Mouse (Mus musculus): ENCODE measurements around the gene Megf8.
A peak's percentile ranks its signal among the peaks of the same experiment; 100 is the strongest.
"Not testable (repeated sequence)": the region's sequence is repeated elsewhere in the genome, so short reads cannot be mapped to it uniquely, and the experiment has no call there.

The Megf8 gene

DNA sequence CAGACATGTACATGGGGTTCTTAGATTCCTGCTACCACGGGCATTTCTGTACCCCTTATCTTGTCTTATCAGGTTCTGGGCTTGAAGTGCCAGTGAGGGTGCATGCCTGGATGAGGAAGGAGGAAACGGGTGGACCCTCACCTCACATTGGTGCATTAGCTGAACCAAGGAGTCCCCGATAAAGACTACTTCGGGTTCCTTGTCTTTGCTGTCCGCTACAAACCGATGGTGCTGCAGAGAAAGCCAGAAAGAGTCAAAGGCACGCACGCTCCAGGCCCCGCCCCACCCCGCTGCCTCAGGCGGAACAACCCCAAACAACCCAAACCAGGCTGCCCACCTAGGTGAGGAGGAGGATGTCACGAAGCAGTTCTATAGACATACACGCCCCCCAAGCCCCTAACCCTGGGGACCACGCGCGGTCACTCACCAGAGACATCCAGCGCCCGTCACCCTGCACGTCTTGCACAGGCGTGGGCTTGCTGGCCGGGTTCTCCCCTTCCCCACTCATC, 20.0 kb upstream of the Megf8 start:
- DNase-seq (ENCODE audit: low spot score in 2 of 2), result no peak

DNA sequence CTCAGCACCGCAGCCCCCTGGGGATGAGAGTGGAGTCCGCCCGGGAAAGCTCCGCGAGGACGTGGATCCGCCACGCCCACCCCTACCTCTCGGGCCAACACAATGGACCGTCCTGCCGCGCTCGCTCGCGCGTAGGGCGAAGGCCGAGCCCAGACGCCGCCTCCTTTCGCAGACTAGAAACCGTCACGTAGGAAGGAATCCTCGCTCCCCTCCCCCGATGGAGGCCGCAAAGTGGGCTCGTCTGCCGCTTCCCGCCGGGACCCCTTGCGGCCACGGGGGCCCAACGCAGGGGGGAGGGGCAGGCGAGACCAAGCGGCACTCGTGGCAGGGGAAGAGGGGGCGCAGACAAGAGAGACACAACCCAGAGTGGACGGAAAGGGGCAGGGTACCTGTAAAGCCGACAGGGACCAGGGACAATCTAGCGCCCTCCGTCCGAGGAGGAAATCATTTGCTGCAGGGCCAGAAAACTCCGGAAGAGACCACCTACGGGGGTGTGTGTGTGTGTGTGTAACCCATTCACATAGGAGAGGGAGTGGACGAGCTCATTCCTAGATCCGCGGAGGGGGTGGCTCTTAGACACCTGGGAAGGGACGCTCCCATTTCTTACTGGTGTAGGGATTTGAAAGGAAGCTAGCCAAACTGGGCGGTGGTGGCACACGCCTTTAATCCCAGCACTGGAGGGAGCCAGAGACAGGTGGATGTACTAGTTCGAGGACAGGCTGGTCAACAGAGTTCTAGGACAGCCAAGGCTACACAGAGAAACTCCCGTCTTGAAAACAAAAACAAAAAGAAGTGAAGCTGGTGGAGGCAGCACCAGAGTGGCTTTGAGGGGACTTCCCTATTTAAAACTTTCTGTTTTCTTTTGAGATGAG, 19.3 kb upstream of the Megf8 start, which contains the start of gene Pafah1b3:
Pafah1b3 (minus strand) TSS at position 533 of the 872 bp plus-strand sequence.
- DNase-seq (ENCODE audit: low spot score in 2 of 2), result peak; percentile 68 to 81

DNA sequence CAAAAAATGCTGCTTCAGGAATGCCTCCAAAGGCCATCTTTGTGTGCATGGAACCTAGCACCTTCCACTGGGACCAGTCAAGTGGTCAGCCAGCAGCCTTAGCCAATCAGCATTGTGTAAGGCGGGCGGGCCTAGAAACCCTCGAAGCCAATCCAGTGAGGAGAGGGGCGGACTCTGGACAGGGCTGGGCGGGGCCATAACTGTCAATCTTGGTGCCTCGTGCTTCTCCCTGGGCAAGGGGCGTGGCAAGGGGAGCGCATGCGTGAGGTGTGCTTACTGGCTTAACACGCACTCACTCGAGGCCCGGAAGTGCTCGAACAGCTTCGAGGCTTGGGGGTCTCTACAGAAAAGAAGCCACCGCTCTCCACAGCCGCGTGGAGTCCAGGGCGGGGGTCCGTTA, 15.9 kb upstream of the Megf8 start, which contains the start of gene Prr19:
Prr19 (plus strand) TSS at position 349 of the 400 bp plus-strand sequence.
- no peak for DNase-seq (ENCODE audit: low spot score in 2 of 2)

DNA sequence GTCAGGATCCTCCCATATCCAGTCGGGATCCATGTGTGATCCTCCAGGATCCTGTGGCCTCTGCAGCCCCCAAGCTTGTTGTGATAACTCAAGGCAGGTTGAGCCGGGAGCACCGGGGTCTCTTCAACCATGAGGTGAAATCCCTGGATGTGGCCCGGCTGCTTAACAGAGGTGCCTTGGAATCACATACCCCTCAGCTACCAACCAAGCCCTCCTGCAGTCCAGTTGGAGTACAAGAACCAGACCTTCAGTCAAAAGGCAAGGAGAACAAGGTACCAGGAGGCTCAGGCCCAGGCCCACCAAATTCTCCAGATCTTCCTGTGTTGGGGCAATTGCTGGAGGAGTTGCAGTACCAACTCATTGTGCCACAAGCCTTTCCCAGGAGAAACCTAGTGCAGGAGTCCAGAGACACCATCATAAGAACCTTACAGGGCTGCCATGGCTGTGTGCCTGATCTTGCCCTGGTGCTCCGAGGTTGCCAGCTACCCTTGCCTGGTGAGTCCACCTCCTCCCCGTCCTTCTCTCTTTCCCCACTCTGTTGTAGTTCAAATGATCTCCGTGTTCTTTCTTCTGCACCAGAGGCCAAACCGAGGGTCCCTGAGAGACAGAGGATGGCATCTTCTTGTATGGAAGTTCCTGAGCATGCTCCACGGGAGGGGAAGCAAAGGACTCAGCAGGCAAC, 13.8 kb upstream of the Megf8 start:
- no peak for DNase-seq (ENCODE audit: low spot score in 2 of 2)

DNA sequence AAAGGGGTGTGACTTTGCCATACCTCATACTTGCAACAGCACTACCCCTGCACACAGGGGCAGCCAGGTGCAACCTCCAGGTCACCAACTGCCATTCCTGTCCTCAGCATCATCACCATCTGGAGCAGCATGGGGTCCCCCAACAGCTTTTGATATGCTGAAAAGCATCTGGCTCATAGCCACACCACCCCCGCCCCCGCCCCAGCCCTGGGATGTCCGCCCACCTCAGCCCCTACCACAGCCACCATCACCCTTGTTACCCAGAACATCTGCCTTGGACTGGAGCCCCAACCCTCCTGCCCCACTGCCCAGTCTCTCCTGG, 13.3 kb upstream of the Megf8 start:
- no peak for DNase-seq (ENCODE audit: low spot score in 2 of 2)

DNA sequence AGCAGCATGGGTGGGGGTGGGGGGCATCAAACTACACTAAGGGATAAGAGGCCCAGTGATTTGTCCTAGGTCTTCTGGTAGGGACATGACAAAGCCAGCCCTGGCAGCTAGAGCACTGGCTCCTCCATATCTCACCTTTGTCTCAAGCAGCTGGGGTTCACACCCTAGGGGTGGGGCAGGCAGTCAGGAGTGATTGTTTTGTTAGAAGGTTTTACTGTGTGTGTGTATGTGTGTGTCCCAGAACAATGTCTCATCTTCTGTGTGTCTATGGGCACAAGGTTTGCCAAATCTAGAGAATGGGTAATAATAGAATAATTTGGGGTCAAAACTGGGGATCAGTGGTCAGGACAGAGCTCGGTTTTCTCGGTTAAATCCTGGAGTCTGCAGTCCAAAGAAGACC, 11.5 kb upstream of the Megf8 start:
- DNase-seq (ENCODE audit: low spot score in 2 of 2), result no peak

DNA sequence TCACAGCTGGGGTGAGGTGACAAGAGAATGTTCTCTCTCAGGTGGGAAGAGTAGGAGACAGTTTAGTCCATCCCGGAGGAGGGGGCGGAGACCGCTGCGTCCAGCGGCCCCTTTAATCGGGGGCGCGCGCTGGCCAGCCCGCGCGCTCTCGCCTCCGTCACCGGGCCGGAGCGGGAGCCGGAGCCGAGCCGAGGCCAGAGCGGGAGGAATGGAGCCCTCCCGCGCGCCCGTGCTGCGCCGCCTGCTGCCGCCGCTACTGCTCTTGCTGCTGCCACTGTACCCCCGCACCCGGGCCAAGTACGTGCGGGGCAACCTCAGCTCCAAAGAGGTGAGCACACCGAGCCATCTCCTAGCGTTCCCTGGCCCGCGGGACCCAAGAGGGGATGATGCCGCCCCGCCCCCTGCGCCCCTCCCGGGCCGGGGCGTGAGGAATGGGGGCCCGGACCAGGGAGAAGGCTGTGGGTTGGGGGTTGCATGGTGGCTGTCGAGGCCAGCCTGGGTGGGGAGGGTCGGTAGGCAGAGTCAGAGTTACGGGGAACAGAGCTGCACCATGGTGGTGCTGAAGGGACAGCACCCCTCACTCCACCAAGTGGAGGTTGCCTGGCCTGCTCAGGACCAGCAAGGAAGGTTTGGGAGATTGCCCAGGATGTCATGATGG, 10.9 kb upstream of the Megf8 start, which contains the start of gene Tmem145:
Tmem145 (plus strand) TSS at position 151 of the 658 bp plus-strand sequence.
- no peak for DNase-seq (ENCODE audit: low spot score in 2 of 2)

DNA sequence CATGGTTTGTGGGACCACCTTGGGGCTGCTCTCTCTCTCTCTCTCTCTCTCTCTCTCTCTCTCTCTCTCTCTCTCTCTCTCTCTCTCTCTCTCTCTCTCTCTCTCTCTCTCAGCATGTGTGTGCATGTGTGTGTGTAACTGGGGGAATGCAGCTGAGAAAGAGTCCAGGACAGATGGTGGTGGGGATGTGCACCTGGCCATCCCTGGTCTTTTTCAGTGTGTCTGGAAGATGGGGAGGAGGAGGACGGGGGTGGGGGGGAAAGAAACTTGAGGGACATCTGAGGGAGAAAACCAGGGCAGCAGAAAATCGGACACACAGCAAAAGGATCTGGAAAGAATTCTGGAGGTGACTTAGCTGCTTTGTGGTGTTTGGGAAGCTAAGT, 10.4 kb upstream of the Megf8 start:
- no peak for DNase-seq (ENCODE audit: low spot score in 2 of 2)

DNA sequence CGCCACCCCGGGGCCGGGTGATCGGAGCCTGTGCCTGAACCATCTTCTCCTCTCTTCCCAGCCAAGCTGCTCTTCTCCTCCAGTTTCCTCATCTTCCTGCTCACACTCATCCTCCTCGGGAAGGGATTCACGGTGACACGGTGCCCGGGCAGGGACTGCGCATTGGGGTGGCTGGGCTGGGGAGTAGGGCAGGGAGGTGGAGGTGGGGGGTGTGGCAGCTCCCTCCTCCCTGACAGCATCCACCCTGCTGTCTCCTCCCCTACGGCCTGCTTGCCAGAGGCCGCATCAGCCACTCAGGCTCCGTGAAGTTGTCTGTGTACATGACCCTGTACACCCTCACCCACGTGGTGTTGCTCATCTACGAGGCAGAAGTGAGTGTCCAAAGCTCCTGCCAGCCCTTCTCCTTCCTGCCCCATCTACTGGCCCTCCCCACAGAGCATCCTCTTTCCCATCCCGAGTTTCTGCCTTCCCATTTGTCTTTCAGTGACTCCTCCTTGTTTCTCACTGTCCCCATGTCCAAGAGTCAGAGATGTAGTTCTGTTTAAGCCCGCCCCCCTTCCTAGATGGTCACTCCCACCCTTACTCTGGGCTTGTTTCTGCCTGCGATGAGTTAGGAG, 8.2 kb upstream of the Megf8 start:
- no peak for DNase-seq (ENCODE audit: low spot score in 2 of 2)

DNA sequence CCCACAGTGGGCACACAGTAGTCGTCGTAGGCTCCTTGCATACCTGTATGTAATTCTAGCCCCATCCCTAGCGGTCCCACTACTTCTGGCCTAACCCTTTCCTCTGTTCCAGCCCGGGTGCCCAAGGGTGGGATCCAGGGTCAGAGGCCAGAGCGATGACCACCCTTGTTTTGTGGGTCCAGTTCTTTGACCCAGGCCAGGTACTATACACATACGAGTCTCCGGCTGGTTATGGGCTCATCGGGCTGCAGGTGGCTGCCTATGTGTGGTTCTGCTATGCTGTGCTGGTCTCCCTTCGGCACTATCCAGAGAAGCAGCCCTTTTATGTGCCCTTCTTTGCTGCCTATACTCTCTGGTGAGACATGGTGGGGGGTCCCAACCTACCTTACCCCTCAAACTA, 7.5 kb upstream of the Megf8 start:
- no peak for DNase-seq (ENCODE audit: low spot score in 2 of 2)

DNA sequence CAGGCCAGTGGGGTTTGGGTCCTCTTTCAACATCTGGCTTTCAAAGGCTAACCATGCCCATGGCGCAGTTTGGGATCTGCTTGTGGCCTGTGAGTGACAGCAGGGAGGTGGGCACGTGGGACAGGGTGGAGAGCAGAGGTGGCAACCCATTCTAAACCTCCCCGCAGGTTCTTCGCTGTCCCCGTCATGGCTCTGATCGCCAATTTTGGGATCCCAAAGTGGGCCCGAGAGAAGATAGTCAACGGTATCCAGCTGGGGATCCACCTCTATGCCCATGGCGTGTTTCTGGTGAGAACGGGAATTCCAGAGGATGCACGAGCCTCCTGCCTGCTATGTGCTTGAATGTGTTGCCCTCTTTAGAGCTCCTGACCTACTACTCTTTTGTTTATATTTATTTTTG, 5.8 kb upstream of the Megf8 start:
- DNase-seq (ENCODE audit: low spot score in 2 of 2), result no peak

DNA sequence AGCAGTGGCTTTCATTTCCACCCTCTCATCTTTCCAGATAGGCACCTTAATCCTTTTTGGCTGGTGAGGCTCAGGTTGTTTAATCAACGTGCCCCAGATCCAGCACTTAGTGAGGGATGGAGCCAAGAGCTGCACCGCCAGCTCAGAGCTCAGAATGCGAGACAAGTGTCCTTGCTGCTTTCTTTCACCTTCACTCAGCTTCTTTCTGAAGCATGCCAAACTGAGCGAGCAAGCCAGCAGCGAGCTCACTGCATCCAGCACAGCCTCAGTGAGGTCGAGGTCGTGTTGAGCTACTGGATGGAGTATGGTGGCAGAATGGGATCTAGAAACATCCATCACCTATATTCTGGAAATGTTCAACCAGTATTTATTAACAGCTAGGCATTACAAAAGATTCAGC, 3.6 kb upstream of the Megf8 start:
- no peak for DNase-seq (ENCODE audit: low spot score in 2 of 2)

DNA sequence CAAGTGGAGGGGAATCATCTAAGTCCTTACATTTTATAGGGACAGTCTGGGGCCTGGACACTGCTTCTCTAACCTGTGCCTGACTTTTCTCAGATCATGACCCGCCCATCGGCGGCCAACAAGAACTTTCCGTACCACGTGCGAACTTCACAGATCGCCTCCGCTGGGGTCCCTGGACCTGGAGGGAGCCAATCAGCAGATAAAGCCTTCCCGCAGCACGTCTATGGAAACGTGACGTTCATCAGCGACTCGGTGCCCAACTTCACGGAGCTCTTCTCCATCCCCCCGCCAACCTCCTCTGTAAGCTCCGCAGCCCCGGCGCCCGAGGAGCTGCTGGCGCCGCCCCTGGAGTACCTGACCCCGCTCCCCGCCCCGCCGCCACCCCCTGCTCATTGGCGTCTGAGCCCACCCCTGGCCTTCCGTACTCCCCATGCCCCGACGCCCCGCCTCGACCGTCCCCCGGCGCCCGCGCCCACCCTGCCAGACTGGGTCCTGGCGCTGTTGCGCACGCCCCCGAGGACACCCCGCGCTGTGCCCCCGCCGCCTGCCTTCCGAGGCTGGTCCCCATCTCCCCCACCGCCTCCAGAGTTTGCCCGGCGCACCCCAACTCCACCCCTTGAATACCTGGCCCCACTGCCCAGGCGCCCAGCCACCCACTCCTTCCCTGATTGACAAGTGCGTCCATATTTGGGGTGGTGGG, 2.2 kb upstream of the Megf8 start:
- DNase-seq (ENCODE audit: low spot score in 2 of 2), result no peak

DNA sequence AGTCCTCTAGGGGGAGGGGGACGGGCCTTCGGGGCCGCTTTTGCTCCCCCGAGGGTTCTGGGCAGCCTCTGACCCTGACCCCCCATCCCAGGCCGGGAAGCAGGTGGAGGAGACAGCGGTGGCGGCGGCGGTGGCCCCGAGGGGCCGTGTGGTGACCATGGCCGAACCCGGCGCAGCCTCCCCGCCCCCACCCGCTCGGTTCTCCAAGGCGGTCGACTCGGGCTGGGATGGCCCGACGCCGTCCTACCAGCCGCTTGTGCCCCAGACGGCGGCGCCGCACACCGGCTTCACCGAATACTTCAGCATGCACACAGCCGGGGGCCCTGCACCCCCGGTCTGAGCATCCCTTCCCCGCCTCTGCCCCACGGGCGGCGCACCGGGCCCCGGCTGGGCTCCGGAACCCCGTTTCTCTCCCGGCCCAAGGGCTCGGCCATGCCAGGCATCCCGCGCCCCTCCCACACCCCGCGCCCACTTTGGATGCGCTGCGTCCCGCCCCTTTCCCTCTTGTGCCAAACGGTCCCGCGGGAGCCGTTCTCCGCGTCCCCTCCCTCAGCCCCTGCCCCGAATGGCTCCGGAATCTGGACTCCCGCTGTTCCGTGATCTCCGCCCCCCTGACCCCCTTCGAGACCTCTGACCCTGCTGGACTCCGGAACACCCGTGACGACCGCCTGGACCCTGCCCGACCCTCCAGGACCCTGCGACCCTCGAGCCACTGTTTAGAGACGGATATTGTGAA, 1.5 kb upstream of the Megf8 start:
- no peak for DNase-seq (ENCODE audit: low spot score in 2 of 2)

DNA sequence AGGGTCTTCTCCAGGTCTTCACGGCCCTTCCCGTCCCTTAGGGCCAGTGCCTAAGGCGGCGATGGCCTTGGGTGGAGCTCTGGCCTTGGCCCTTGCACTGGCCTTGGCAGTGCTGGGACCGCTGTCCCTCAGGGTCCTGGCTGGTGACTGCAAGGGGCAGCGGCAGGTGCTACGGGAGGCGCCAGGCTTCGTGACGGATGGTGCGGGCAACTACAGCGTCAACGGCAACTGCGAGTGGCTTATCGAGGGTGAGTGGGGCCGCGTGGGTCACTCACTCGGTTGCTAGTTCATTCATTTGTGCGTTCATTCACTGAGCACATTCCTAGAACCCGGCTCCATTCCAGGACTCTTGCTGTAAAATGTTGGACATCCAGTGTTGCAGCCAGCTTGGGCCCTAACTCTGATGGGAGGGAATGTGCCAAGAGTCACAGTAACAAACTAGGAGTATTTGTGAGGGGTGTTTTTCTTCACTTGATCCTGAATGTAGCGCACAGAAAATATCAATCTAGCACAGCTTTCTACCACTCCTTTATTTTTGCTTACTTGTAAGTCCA, 559 bp downstream of the Megf8 start:
- DNase-seq (ENCODE audit: low spot score in 2 of 2), result no peak

DNA sequence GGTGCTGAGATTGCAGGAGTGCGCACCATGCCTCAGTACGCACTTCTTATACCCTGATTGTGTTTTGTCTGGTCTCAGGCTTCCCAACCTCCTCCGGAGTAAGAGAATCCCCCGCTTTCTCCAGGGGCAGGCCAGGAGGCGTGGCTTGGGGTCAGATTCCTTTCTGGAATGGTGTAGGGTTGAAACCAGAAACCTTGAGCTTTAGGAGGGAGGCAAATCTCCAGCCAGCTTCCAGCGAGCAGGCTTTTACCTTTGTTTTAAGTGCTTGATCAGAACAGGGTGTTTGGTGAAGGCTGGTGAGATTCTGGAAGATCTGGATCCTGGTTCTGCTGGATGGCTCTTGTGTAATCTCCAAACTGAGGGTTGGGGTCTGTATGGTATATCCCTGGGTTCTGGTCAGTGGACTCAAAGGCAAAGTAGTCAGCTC, 5.1 kb downstream of the Megf8 start:
- peak in 1 of 2 experiments; percentile 47 for DNase-seq (ENCODE audit: low spot score in 2 of 2)

DNA sequence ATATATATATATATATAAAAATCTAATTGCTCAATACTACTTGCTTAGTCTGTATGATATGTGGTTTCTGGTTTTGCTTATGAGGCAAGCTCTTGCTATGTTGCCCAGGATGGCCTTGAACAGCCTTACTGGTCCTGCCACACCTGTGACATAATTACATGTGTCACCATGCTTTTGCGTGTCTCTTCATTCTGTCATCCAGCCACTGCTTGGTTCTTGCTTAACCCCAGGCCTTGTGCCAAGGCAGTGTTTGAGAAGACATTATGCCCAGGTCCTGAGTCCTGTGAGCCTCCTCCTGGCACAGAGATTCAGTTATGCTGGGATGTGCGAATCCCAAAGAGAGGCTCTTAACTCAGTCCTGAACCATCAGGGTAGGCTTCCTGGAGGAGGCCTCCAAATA, 6.3 kb downstream of the Megf8 start:
- no peak for DNase-seq (ENCODE audit: low spot score in 2 of 2)

DNA sequence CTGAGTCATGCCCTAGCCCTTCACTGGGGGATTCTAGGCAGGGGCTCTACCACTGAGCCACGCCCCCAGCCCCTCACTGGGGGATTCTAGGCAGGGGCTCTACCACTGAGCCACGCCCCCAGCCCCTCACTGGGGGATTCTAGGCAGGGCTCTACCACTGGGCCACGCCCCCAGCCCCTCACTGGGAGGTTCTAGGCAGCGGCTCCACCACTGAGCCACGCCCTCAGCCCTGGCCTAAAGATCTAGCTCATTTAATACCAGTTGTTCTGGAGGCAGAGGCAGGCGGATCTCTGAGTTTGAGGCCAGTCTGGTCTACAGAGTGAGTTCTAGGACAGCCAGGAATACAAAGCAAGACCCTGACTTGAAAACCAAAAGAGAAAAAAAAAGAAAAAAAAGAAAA, 8.5 kb downstream of the Megf8 start:
- DNase-seq (ENCODE audit: low spot score in 2 of 2), result not testable (repeated sequence)

DNA sequence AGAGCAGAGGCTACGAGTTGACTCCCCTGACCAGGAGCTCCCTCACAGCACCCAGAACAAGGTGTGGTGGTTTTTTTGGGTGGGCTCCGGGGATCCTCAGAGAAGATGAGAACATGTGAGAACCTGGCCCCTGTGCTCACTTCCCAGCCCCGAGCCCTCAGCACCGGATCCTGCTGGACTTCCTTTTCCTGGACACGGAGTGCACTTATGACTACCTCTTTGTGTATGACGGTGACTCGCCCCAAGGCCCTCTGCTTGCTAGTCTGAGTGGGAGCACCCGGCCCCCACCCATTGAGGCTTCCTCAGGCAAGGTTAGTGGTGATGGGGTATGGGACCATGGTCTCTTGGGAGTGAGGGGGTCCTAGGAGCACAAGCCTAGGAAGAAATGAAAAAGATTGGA, 9.3 kb downstream of the Megf8 start:
- DNase-seq (ENCODE audit: low spot score in 2 of 2), result no peak

DNA sequence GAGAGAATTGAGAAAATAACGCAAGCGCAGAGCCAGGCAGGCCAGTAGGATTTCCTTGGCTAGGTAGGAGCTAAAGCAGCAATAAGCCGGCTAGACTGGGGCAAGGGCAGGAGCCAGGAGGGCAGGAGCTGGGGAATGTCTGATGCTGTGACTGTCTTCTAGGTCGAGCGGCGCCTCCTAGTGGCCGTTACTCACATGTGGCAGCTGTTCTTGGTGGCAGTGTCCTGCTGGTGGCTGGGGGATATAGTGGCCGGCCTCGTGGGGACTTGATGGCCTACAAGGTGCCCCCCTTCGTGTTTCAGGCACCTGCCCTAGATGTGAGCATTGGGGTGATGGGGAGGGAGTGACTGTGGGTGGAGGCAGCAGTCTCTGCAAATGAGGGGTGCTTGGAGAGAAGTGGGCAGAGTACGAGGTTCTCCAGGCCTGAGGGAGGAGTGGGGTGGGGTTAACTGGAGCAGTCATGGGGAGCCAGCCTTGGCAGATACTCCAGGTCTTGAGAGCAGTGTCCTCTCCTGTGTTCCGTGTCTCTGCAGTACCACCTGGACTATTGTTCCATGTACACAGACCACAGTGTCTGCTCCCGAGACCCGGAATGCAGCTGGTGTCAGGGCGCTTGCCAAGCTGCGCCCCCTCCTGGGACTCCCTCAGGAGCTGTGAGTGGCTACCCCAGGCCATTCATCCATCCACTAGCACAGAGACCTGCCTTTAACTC, 16.8 kb downstream of the Megf8 start:
- DNase-seq (ENCODE audit: low spot score in 2 of 2), result peak; percentile 44 to 70
